Mouse (Mus musculus) liver, adult 2 months (tissue): ENCODE data around the gene Ripply3.

Source experiments
- CTCF ChIP-seq: fragments of 200-500 bp; IDR thresholded peaks from 2 replicates; pipeline ENCODE4 v1.5.1; 2011; ENCODE audit warnings: low read depth, low read length, control low read depth
- POLR2A ChIP-seq: fragments of 200-500 bp; IDR thresholded peaks from 2 replicates; pipeline ENCODE4 v1.6.1; 2011; ENCODE audit warnings: low read length, control low read depth; ENCODE audit not compliant: insufficient read depth; ENCODE audit errors: extremely low read depth

GRCm38 (mm10) chr16:94354450-94354849 is 26.2 kb downstream of the Ripply3 start:
- TF ChIP-seq CTCF (no peak), POLR2A (no peak)
